Mouse (Mus musculus) erythroid progenitor cell, adult 5-6 weeks (primary cell): ENCODE data around the gene Tmub1. TPM values are rescaled to one million over a fixed set of nuclear protein-coding genes. Genes with fewer than 3 reads are reported as not detected.

Source experiments
- ATAC-seq: replicated peaks from 2 replicates; pipeline ENCODE4 v1.8.0; 2016; ENCODE audit warnings: moderate number of reproducible peaks, mild to moderate bottlenecking, moderate TSS enrichment, inconsistent platforms; ENCODE audit not compliant: poor library complexity, low FRiP score, severe bottlenecking
- total RNA-seq, 2 experiments: library from RNA; stranded (forward) in 1 of 2; stranded (reverse) in 1 of 2; fragments of 150-400 nt in 1 of 2; fragments of 186-747, 209-891 nt in 1 of 2; gene quantifications; 2 replicates each; pipeline versions ENCODE4 v1.2.3 to v1.2.4; 2015 to 2017; ENCODE audit warnings: low replicate concordance in 2 of 2

Gene Tmub1
- total RNA-seq (2015; ENCODE audit: low replicate concordance) (5.4 TPM in 1 of 2 replicates, not detected in the other), total RNA-seq (2017; ENCODE audit: low replicate concordance) (0.64 and 12.8 TPM in 2 replicates)

GRCm38 (mm10) chr5:24447624-24448298 lies at the start of gene Tmub1:
TSS of gene Tmub1 (minus strand) at chr5:24447854.
- ATAC-seq: peak; percentile 44

GRCm38 (mm10) chr5:24496756-24497155 lies 49.1 kb upstream of the Tmub1 start:
- no peak for ATAC-seq

- no peak for ATAC-seq
Observed at GRCm38 (mm10) chr5:24495019-24495418, 47.4 kb upstream of the Tmub1 start.

GRCm38 (mm10) chr5:24492546-24493285 lies 45.1 kb upstream of the Tmub1 start:
- no peak for ATAC-seq

- ATAC-seq: no peak
Observed at GRCm38 (mm10) chr5:24490413-24490920, 42.8 kb upstream of the Tmub1 start.

DNA sequence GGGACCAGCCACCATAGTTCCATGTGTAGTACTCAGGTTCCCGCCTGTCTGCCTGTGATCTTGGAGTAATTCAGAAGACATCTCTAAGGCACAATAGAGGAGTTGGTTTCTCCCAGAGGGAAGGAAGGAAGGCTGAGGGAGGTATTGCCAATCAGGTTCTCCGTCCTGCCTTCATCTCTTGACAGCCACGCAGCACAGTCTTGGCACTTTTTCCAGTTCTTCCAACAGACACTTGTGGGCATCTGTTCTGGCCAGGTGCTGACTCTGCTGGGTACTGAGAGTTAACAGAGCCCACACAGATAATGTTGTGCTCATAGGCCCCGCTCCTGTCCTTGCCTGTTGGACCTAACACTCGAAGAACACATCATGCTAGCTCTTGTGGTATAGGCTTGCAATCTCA lies 39.1 kb upstream of the Tmub1 start:
- no peak for ATAC-seq

DNA sequence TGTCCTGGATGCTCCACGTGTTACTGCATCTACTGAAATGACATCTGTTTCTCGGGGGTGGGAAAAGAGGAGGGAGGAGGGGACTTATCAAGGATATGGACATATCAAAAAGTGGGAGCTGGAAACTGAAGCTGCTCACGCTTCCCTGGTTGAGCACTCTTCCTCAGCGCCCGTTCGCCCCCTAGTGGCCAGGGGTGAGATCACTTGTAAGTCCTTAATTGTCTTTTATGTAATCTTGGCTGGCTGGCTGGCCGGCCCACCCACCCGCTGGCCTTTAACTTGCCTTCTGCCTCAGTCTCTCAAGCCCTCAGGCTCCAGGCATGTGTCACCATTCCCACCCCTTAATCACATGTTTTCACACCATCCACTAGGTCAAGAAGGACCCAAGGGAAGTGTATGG lies 38.4 kb upstream of the Tmub1 start:
- ATAC-seq: peak; percentile 64; the same call in 1 of the 2 replicates

DNA sequence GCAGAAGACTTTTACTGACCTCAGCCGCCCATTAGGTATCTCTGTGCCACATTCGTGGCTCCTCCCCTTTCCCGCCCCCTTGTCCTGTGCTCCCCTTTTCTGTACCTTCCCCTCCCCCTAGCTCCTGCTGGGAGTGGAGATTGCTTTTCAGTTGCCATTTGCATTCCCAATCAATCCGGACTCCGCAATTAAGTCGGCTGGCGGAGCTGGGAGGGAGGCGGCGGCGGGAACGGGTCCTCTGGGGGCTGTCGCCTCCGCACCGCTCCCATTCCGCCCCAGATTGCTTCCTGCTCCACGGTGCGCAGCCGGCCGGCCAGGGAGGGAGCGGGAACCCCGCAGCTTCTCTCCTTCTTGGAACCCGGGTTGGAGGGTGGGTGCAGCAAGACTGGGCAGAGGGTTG lies 37.3 kb upstream of the Tmub1 start:
- ATAC-seq: no peak

GRCm38 (mm10) chr5:24483326-24483725 lies 35.7 kb upstream of the Tmub1 start:
- ATAC-seq: no peak

DNA sequence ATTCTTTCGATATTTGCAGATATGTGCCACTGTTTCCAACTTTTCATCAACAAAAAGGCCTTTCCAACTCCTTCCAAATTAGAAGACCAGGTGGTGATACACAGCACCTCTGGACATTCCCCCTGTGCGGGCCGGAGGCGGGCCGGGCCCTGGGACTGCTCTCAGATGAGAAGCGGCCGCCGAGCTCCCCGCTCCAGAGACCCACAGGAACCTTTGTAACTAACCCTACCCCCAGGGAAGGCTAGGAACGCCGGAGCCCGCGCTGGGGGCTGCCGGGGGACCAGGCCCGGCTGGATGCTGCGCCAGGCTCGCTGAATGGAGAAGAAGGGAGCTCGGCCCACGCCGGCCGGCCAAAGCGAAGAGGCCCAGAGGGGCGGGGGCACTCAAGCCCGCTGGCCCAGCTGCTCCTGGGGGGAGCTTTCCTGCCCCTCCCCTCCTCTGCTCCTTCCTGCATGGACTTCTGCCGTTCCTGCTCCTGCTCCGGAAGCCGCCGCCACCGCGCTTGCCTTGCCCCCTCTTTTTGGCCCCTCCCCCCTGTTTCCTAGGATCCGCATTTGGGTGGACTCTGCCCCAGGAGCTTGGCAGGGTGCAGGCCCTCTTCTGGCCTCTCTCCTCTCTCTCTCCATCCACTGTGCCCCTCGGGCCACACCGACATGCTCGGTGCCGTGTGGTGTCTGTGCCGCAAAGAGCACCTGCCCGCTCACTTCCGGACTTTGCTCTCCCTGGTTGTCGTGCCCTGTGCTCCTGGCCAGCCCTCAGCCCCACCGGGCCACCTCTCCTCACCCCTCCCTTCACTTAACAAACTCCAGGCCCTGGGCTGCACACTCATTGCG lies 34.8 kb upstream of the Tmub1 start:
- ATAC-seq: no peak

GRCm38 (mm10) chr5:24481647-24482046 lies 34.0 kb upstream of the Tmub1 start:
- no peak for ATAC-seq

- ATAC-seq: no peak
Observed at GRCm38 (mm10) chr5:24477909-24478308, 30.3 kb upstream of the Tmub1 start.

DNA sequence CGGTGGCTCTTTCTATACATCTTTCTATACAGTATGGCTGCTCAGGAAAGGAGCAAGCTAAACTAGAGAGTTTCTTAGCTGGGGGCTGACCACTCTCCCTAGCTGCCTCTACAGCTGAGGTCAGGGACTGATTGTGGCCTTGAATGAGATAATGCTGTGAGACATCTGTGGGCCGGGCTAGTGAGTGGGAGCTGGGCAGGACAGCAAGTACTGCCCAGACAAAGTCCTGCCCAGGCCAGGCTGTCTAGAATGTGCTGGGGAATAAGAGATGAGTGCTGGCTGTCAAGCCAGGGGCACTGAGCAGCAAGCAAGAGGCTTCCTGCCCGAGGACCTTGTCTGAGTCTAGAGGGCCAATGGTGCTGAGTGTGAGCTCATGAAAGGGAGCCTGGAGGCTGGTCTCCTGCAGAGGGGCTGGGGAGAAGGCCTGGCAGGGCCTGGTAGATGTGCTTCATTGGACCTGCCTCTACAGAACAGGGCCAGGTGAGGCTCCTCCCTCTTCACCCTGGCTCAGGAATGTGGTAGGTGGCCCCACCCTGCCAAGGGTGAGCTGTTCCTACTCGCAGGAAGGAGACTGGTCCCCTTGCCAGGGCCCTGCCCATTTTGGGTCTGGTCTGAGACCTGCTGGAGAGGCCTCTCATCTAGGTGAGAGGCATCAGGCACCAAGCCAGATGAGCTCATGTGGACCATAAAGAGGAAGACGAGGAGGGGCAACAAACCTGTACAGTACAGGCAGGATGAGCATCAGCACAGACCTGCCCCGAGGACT lies 28.0 kb upstream of the Tmub1 start:
- no peak for ATAC-seq

- no peak for ATAC-seq
Observed at GRCm38 (mm10) chr5:24474723-24475261, 27.1 kb upstream of the Tmub1 start.

DNA sequence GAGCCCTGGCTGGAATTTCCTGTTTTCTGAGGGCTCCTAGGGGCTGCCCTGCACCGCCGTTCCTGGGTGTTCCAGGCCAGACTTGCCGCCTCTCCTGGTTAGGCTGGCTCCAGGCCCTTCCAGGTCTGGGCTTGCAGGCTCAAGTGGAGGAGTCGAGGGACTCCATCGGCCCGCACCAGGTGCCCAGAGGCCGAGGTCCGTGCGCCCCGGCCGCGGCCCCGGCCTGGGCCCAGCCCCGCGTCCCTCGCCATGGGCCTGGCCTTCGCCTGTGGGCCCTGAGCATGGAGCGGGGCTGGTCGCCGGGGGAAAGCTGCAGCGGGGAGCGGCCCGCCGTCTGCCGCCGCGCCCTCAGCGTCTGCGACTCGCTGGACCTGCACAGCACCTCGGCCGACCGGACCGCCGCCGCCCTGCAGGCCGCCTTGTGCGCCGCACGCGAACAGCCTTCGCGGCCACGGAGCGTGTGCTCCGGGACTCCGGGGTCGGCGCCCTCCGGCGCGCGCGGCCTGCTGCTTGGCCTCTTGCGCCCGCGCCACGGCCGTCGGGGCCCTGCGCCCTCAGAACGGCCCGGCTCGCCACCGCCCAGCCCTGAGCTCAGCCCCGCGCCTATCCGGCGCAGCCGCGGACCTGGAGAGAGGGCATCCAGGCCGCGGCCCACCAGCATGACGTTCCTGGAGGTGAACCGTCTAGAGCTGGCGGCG lies 26.5 kb upstream of the Tmub1 start:
- no peak for ATAC-seq

DNA sequence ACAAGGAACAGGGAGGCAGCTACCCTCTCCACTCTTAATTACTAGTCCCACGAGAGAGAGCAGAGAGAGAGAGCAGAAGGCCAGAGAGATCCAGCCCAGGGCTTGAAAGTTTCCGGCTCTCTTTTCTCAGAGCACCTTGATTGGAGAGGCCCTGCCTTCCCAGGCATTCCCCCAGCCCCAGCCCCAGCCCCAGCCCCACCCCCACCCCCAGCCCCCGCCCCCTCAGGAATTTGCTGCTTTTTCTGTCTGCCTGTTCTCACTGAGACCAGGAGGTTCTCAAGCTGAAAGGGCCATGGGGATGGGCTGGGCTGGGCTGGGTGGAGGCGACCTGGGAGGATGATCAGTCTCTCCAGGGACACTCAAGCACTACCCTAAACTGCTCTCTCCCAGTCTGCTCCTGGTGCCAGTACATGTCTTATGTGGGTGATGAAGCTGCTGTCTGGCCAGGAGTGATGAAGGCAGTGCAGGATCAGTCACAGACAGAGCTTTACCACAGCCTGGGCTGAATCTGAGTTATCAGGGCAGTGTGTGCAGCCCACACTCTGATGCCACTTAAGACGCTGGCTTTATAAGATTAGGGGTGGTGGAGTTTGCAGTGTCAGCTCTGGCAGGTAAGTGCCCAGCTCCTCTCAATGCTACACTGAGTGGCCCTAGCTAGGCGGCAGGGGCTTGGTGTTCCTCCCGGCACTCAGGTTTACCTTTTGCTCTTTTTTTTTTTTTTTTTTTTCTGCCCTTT lies 25.4 kb upstream of the Tmub1 start:
- ATAC-seq: no peak

DNA sequence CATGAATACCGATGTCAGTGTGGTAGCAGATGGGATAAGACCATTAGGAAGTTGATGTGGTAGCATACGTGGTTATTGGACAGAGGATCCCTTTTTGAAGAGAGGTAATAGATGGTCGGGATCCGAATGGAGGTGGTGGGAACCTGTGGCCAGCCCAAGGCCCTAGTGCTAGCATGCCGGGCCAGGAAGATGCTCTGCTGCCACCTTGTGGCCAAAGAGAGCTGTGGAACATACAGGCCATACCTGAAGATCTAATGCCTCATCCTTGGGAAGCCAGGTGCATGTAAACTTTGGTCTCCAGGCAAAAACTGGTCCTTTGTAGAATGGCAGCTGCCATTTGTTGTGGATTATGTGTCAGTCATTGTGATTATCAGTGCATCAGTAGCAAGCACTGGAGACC lies 22.9 kb upstream of the Tmub1 start:
- ATAC-seq: peak; percentile 83

DNA sequence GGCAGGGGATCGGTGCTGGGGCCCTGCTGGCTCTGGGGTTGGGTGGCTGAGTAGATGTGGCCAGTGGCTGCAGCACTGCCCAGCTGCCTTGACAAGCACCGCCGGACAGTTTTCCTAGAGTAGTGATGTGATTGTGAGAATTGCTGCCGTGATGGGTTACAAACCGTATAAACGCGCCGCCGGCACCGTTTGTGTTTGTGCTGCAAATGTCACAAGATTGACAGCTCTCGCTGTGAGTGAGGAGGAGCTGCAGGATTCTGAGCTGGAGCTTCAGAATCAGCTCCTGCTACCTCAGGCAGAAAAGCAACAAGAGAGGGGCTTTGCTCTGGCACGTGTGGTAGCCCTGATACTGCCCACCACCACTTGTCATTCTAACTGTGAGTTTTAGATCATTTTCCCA lies 19.1 kb upstream of the Tmub1 start:
- ATAC-seq: no peak
